In the genomic region with DNA sequence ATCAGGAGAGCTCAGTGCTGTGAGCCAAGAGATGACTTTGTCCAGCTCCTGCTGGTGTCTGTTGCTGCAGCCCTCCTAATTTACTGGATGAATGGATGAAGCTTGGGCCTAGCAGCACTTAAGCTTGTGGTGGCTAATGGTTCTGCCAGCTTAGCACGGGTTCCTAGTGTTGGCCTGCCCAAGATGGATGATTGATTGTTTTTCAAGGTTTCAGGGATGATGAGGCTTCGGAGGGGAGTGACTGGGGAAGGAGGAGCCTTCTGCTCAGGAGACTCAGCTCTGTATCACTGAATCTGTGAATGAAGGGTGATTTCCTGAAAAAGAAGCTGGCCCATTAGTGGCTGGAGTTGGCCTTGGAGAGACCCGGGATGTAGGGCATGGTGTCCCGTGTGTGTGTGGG, we compare ENCODE assay signal across 11 mouse cellular contexts.
DNase-seq lines count a peak whose midpoint lies in the region; ATAC-seq lines count a peak whose summit lies in the region.
"Had no signal": no experiment of that assay in that cellular context is flagged by ENCODE, and none has a peak within 500 bp of the region (broad histone marks: within the 10 kb centered on the region; RNA-seq: fewer than 3 reads in every experiment).

No protein-coding gene starts in this region.

- H3K4me3 ChIP-seq in megakaryocyte, embryonic 14.5 days (replicated peaks): peak overlapping the region; percentile 25
- no peak overlapping the region for H3K4me3 ChIP-seq in limb, embryonic 13.5 days
- H3K4me3 ChIP-seq: liver, embryonic 12.5 days had no signal

- no peaks in the 10 kb centered on the region for H3K27me3 ChIP-seq in megakaryocyte, embryonic 14.5 days (replicated peaks)
- H3K27me3 ChIP-seq in limb, embryonic 13.5 days: no peaks in the 10 kb centered on the region
- H3K27me3 ChIP-seq: liver, embryonic 12.5 days had no signal

- DNase-seq in cerebellum, postnatal 25 days: peak; percentile 16 to 34
- DNase-seq in cerebellum, adult 11-12 months: no peak
- DNase-seq in embryo, embryonic 10.5 days (ENCODE audit: low spot score): peak; percentile 24
- no peak for DNase-seq in spleen, adult 18-20 months
- DNase-seq: cerebellum, adult 8-10 months; layer of hippocampus, adult 9-11 months had no signal

- WGBS in limb, embryonic 13.5 days: 54% methylated on average over 4 of the region's 4 CpGs

- H3K4me2 ChIP-seq in limb, embryonic 13.5 days (replicated peaks): no peak overlapping the region
- H3K4me2 ChIP-seq: liver, embryonic 12.5 days had no signal

- no peak for ATAC-seq in megakaryocyte, adult 5-6 weeks (ENCODE audit: poor library complexity, severe bottlenecking)
- no peak for ATAC-seq in limb, embryonic 13.5 days (ENCODE audit: low FRiP score, low read depth)
- no peak for ATAC-seq in inflammation-experienced regulatory T-cells, adult 6 months
- ATAC-seq: liver, embryonic 12.5 days had no signal

- peaks cover 6% of the 10 kb centered on the region for H3K36me3 ChIP-seq in megakaryocyte, embryonic 14.5 days (replicated peaks; ENCODE audit: low read length)
- H3K36me3 ChIP-seq in limb, embryonic 13.5 days: no peaks in the 10 kb centered on the region
- H3K36me3 ChIP-seq: liver, embryonic 12.5 days had no signal

- H3K9me3 ChIP-seq in megakaryocyte, embryonic 14.5 days: no peaks in the 10 kb centered on the region
- H3K9me3 ChIP-seq in limb, embryonic 13.5 days: no peaks in the 10 kb centered on the region
- H3K9me3 ChIP-seq: liver, embryonic 12.5 days had no signal

- H3K4me1 ChIP-seq in megakaryocyte, embryonic 14.5 days: peaks cover 42% of the 10 kb centered on the region
- H3K4me1 ChIP-seq in limb, embryonic 13.5 days: peaks cover 45% of the 10 kb centered on the region
- H3K4me1 ChIP-seq: liver, embryonic 12.5 days had no signal

- H3K27ac ChIP-seq in limb, embryonic 13.5 days: peak overlapping the region; percentile 33; the same call in 1 of the 2 replicates
- H3K27ac ChIP-seq: liver, embryonic 12.5 days had no signal

- H3K9ac ChIP-seq in limb, embryonic 13.5 days: no peak overlapping the region
- H3K9ac ChIP-seq: liver, embryonic 12.5 days had no signal

Comparison
In these comparisons a context has a peak if more than half of its experiments do, and no peak if none do; other contexts are left out.
1. DNase-seq: peak in cerebellum, postnatal 25 days (2 of 2) and embryo, embryonic 10.5 days (single experiment); none in cerebellum, adult 11-12 months (single experiment) and spleen, adult 18-20 months (0 of 2).